Mouse (Mus musculus): ENCODE measurements at regions not wholly inside any gene's neighbourhood (a gene's known extent, or its start where the extent isn't known, plus 50 kb on each side); places are given as distances from the start of the nearest gene placed in this dataset.

DNA sequence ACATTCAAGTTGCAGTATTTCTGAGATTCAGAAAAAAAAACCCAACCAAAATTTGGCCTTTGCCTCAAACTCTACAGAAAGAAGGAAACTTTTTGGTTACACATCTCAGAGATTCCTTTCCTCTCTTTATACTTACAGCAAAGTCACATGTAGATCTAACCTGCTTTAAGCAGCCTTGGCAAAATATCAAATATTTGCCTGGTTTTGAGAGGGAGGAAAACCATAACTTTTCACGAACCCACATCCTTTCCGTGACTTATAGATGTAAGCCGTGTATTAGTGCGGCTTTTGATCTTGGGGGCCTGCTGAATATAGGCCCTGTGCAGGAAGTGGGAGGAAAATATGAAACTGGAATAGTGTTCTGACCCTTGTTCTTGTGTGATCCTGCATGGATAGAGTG is 95.6 kb upstream of the Nr2f2 start:
- H3K36me3 ChIP-seq: no peaks in the 10 kb centered on the region
- no peaks in the 10 kb centered on the region for H3K27me3 ChIP-seq (ENCODE audit: low read depth, poor library complexity, severe bottlenecking)
- H3K4me3 ChIP-seq: no peak overlapping the region
- H3K27ac ChIP-seq (replicated peaks): no peak overlapping the region
- H3K4me1 ChIP-seq: no peaks in the 10 kb centered on the region
- H3K9me3 ChIP-seq (replicated peaks): no peaks in the 10 kb centered on the region
- 92% methylated on average over 4 of the region's 4 CpGs for WGBS
- no peak for DNase-seq (ENCODE audit: low spot score)

DNA sequence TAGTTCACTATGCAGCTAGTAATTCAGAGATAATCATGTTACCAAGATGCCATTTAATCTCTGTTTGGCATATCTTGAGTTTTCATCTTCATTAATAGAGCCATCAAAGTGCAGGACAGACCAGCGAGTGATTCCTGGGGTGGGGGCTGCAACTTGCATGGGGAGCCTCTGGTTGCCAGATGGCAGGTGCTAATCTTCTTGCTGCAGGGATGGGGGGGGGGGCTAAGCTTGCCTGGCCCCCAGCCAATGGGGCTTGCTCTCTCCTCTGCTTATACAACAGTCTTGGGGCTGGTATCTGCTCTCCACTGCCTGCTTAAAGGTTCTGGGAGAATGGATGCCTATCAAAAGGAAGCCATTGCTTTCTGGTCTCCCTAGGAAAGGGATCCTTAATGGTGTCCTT is 88.0 kb upstream of the Nr2f2 start:
- no peaks in the 10 kb centered on the region for H3K27me3 ChIP-seq (ENCODE audit: low read depth, poor library complexity, severe bottlenecking)
- no peaks in the 10 kb centered on the region for H3K36me3 ChIP-seq
- WGBS: 68% methylated on average over 1 of the region's 1 CpGs
- H3K27ac ChIP-seq (replicated peaks): no peak overlapping the region
- no peaks in the 10 kb centered on the region for H3K9me3 ChIP-seq (replicated peaks)
- DNase-seq (ENCODE audit: low spot score): no peak
- H3K4me1 ChIP-seq: peaks cover 8% of the 10 kb centered on the region; the same call in 1 of the 2 replicates
- no peak overlapping the region for H3K4me3 ChIP-seq

DNA sequence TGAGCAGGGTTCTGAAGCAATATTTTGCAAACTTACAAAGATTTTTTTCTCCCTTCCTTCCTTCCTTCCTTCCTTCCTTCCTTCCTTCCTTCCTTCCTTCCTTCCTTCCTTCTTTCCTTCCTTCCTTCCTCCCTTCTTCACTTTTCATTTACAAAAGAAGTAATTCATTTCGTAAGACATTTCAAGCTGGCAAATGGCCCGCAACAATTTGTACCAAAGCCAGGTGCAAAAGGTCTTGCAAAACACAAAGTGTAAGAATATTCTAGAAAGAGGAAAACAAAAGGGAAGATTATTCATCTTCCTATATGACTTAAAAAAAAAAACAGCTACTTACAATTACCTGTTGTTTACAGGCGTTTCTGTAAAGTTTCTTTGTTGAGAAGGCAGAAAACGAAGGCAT is 86.3 kb upstream of the Nr2f2 start:
- Histone ChIP-seq H3K27ac (replicated peaks) (no peak overlapping the region), H3K36me3 (no peaks in the 10 kb centered on the region), H3K4me1 (peaks cover 8% of the 10 kb centered on the region; the same call in 1 of the 2 replicates), H3K27me3 (ENCODE audit: low read depth, poor library complexity, severe bottlenecking) (no peaks in the 10 kb centered on the region), H3K9me3 (replicated peaks) (no peaks in the 10 kb centered on the region), H3K4me3 (no peak overlapping the region)
- WGBS: 60% methylated on average over 4 of the region's 4 CpGs
- no peak for DNase-seq (ENCODE audit: low spot score)

DNA sequence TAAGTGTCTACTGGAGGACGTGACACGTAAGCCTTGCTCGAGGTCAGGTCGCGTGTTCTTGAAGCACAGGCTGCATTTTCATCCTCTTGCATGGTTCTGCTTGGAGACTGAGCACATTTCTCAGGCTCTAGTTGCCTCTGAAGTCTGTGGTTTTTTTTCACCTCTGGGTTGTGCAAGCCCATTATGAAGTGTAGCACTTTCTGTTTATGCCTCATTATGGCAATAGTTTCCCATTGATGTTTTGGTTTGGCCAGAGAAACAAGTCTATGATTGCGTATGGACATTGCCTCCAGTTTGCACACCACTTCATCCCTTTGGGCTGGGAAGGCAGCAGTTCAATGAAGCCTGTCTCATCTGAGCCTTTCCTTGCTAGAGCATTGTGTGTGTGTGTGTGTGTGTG is 72.4 kb upstream of the Nr2f2 start:
- Histone ChIP-seq H3K27me3 (ENCODE audit: low read depth, poor library complexity, severe bottlenecking) (no peaks in the 10 kb centered on the region), H3K4me3 (no peak overlapping the region), H3K27ac (replicated peaks) (no peak overlapping the region), H3K4me1 (0 out of 2 replicates have a peak, but pooled peaks cover under 1% of the 10 kb centered on the region), H3K36me3 (no peaks in the 10 kb centered on the region), H3K9me3 (replicated peaks) (no peaks in the 10 kb centered on the region)
- 96% methylated on average over 6 of the region's 6 CpGs for WGBS
- no peak for DNase-seq (ENCODE audit: low spot score)

DNA sequence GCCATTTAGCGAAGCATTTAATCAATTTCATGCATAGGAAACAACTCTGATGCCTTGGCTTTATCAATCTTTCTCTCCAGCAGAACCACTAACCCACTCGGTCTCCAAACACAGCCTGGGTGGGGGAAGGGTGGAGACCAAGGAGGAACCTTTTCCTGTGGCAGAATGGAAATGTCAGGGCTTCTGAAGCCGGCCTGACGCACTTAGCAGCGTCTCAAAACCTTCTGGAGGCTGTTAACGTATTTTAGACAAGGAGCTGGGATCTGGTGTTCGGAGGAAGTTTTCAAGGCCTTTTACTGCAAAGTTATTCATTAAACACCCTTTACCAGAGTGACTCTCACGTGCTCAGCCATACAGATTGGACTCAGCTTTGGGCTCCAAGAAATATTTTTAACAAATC is 67.3 kb upstream of the Nr2f2 start:
- Histone ChIP-seq H3K27ac (replicated peaks) (no peak overlapping the region), H3K36me3 (no peaks in the 10 kb centered on the region), H3K4me3 (no peak overlapping the region), H3K27me3 (ENCODE audit: low read depth, poor library complexity, severe bottlenecking) (no peaks in the 10 kb centered on the region), H3K9me3 (replicated peaks) (no peaks in the 10 kb centered on the region), H3K4me1 (peaks cover 2% of the 10 kb centered on the region; the same call in 1 of the 2 replicates)
- no peak for DNase-seq (ENCODE audit: low spot score)
- 74% methylated on average over 8 of the region's 8 CpGs for WGBS

DNA sequence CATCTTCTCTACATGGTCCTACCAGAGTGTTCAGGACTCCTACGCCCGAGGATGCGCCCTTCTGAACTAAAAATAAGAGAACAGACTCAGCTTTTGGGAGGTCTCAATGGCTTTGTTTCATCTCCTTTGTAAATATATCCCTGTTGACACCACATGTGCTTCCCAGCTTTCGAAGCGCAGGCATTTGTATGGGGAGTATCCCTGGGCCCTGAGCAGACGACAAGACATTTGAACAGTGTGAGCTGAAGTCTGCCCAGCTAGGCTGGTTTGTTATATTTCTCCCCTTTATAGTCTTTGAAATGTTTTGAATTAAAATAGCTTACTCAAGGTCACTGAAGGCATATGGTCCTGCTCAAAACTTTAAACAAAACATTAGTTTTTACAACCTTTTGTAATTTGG is 66.8 kb upstream of the Nr2f2 start:
- H3K9me3 ChIP-seq (replicated peaks): no peaks in the 10 kb centered on the region
- peaks cover 2% of the 10 kb centered on the region; the same call in 1 of the 2 replicates for H3K4me1 ChIP-seq
- DNase-seq (ENCODE audit: low spot score): no peak
- H3K27me3 ChIP-seq (ENCODE audit: low read depth, poor library complexity, severe bottlenecking): no peaks in the 10 kb centered on the region
- 72% methylated on average over 6 of the region's 6 CpGs for WGBS
- H3K4me3 ChIP-seq: no peak overlapping the region
- no peak overlapping the region for H3K27ac ChIP-seq (replicated peaks)
- H3K36me3 ChIP-seq: no peaks in the 10 kb centered on the region

DNA sequence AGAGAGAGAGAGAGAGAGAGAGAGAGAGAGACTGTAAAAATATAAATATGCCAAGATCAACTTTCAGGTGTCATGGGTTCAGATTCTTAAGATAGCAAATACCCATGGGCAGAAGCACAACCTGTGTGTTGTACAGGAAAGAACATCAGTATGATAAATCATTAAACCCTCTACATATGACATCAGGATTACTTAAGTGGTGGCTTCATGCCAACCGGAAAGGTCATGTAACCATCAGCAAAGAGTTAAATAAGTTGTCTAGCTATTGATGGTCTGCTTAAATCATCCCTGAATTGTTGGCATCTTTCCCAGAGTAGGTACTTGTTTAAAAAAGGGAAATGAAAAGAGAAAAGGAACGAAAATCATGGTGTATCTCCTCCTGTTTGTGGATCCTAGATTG is 65.2 kb upstream of the Nr2f2 start:
- H3K27me3 ChIP-seq (ENCODE audit: low read depth, poor library complexity, severe bottlenecking): no peaks in the 10 kb centered on the region
- H3K36me3 ChIP-seq: no peaks in the 10 kb centered on the region
- H3K27ac ChIP-seq (replicated peaks): no peak overlapping the region
- 94% methylated on average over 2 of the region's 2 CpGs for WGBS
- peaks cover 2% of the 10 kb centered on the region; the same call in 1 of the 2 replicates for H3K4me1 ChIP-seq
- DNase-seq (ENCODE audit: low spot score): no peak
- no peak overlapping the region for H3K4me3 ChIP-seq
- H3K9me3 ChIP-seq (replicated peaks): no peaks in the 10 kb centered on the region

DNA sequence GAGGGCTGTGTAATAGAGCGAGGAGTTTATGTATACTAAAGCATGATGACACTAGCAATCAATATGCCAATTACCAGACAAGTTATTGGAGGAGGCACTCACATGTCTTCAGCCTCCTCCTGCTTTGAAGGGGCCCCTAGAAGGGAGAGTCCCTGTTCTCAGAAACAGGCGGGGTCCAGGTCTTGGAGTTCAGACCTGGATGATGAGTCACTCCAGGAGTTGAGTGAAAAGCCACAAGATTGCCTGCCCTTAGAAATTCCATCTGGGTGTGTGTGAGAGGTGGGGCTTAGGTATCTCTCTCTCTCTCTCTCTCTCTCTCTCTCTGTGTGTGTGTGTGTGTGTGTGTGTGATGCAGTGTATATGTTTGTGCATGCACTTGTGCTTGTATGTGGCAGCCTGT is 62.8 kb upstream of the Nr2f2 start:
- no peak overlapping the region for H3K4me3 ChIP-seq
- H3K9me3 ChIP-seq (replicated peaks): no peaks in the 10 kb centered on the region
- WGBS: 69% methylated on average over 2 of the region's 2 CpGs
- no peak for DNase-seq (ENCODE audit: low spot score)
- no peaks in the 10 kb centered on the region for H3K27me3 ChIP-seq (ENCODE audit: low read depth, poor library complexity, severe bottlenecking)
- H3K36me3 ChIP-seq: no peaks in the 10 kb centered on the region
- no peak overlapping the region for H3K27ac ChIP-seq (replicated peaks)
- peaks cover 2% of the 10 kb centered on the region; the same call in 1 of the 2 replicates for H3K4me1 ChIP-seq

DNA sequence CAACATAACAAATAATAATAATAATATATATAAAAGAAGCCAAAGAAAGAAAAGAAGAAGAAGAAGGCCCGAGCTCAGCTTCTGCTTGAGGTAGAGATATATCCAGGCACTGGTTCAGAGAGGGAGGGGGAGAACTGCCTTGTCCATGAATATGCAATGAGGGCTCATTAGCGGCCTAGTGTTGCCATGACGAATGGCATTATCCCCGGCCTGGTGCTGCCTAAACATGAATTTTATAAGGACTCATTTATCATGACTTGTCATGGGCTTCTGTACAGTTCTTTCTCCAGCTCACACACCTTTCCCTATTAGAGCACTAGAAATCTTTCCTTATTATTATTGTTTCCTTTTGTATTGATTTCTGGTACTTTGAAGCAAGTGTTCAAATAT is 57.7 kb upstream of the Nr2f2 start:
- H3K4me3 ChIP-seq: no peak overlapping the region
- no peaks in the 10 kb centered on the region for H3K27me3 ChIP-seq (ENCODE audit: low read depth, poor library complexity, severe bottlenecking)
- H3K4me1 ChIP-seq: peaks cover 7% of the 10 kb centered on the region
- DNase-seq (ENCODE audit: low spot score): no peak
- H3K36me3 ChIP-seq: no peaks in the 10 kb centered on the region
- H3K27ac ChIP-seq (replicated peaks): no peak overlapping the region
- no peaks in the 10 kb centered on the region for H3K9me3 ChIP-seq (replicated peaks)
- WGBS: 71% methylated on average over 4 of the region's 4 CpGs

DNA sequence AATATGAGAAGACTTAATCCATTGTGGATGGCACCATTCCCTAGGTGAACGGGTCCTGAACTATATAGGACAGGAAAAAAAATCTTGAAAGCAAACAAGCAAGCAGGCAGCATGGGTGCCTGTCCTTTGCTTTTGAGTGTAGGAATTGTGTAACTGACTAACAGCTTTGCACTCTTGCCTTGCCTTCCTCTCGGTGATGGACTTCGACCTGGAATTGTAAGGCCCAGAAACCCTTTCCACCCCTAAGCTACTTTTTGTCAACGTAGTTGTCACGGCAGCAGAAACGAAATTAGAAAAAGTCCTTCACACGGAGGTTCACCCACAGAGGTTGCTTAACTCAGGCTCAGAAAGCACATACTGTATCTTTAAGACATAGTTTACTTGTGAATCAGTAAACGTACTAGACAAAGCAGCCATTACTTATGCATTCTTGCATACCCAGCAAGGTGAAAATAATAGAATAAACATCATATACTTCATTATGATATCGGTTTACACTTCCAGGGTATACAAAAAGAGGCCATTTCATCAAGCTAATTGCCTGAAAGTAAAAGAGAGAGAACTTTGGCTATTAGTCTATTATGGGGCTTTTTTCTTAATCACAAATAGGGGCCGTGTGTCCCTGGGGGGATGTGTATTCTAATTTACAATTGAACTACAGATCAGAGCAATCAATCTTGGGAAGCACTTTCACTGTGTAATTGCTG is 57.1 kb upstream of the Nr2f2 start:
- H3K27me3 ChIP-seq (ENCODE audit: low read depth, poor library complexity, severe bottlenecking): no peaks in the 10 kb centered on the region
- WGBS: 84% methylated on average over 10 of the region's 10 CpGs
- H3K4me1 ChIP-seq: peaks cover 7% of the 10 kb centered on the region
- no peaks in the 10 kb centered on the region for H3K36me3 ChIP-seq
- no peak for DNase-seq (ENCODE audit: low spot score)
- H3K9me3 ChIP-seq (replicated peaks): no peaks in the 10 kb centered on the region
- H3K27ac ChIP-seq (replicated peaks): no peak overlapping the region
- no peak overlapping the region for H3K4me3 ChIP-seq

DNA sequence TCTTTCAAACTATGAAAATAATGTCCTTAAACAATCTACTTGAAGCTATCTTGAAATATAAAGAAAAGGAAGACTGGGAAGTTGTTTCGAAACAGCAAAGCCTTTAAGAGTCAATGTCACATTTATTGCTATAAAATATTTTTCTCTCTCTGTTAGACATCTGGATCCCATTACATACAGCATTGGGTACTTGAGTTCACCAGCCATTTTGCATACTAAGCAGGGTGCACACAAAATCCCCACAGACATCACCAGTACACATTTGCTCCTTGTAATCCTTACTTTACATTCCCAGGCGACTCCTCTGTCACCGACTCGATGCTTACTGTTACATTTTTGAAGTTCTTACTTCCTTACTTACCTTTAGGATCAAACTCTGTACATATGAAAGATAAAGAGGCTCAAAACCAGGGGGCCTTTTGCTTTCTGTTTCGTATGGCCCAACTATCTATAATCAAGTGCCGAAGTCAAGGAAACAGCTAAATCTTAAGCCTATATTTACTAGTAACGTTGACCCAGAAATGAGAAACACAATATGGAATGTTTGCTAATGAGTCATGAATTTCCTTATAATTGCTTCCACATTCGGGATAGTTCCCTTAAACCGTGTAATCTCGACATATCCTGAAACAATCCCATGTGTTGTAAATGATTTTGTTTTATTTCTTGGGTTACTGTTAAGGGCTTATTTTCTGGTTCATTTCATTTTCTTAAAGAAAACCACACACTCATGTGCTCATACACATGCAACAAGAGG is 49.8 kb upstream of the Nr2f2 start:
- Histone ChIP-seq H3K4me1 (no peaks in the 10 kb centered on the region), H3K27me3 (ENCODE audit: low read depth, poor library complexity, severe bottlenecking) (no peaks in the 10 kb centered on the region), H3K4me3 (no peak overlapping the region), H3K27ac (replicated peaks) (no peak overlapping the region), H3K36me3 (peaks cover 17% of the 10 kb centered on the region), H3K9me3 (replicated peaks) (no peaks in the 10 kb centered on the region)
- WGBS: 92% methylated on average over 10 of the region's 10 CpGs
- no peak for DNase-seq (ENCODE audit: low spot score)
